Mouse (Mus musculus) gastrocnemius, adult 2 months (tissue): ENCODE data around the gene Zfp644. TPM values are rescaled to one million over a fixed set of nuclear protein-coding genes. Genes with fewer than 3 reads are reported as not detected.

Experiments
- DNase-seq: peaks from one replicate; pipeline ENCODE4 v3.0.0; 2022
- H3K27ac ChIP-seq: fragments of 200-600 bp; 2 replicates; pipeline ENCODE4 v1.8.1; 2022; ENCODE audit warnings: mild to moderate bottlenecking
- H3K4me3 ChIP-seq: fragments of 200-600 bp; 2 replicates; pipeline ENCODE4 v1.8.1; 2022; ENCODE audit warnings: mild to moderate bottlenecking, moderate library complexity
- CTCF ChIP-seq: fragments of 200-600 bp; IDR thresholded peaks from 2 replicates; pipeline ENCODE4 v1.8.1; 2022; ENCODE audit warnings: antibody characterized with exemption, mild to moderate bottlenecking, moderate library complexity
- intact Hi-C: fragments of 180-260 bp; cut with DNase I; formaldehyde crosslinking; loops from one replicate; pipeline ENCODE4 v1.15.1; 2025
- total RNA-seq, 2 experiments: library from RNA; stranded (reverse); gene quantifications; 2 replicates each; pipeline ENCODE4 v1.2.3; 2021

The Zfp644 gene
- total RNA-seq, 2 experiments from 2014 or later, result 51.2 to 55.7 TPM

DNA sequence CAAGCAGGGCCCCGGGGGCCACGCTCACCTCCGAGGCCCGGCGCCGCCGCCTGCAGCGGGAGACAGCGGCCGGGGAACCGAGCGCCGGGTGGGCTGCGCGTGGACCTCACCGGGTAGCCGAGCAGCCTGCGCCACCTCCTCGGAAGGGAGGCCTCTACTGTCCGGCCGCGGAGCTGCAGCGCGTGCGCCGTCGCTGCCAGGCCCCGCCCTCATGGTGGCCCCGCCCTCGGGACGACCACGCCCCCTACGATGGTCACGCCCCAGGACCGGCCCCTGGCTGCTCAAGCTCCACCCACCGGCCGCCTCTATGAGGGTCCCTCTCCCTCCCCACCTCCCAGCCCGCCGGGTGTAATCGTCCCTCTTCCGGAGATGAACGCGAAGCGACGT is 122.5 kb downstream of the Zfp644 start:
- TF ChIP-seq CTCF, result peak; percentile 75
- peak overlapping the region; percentile 88 for H3K4me3 ChIP-seq
- H3K27ac ChIP-seq, result peak overlapping the region; percentile 38
- intact Hi-C loops, result no loop called here
- DNase-seq, result peak; percentile 88

GRCm38 (mm10) chr5:106573742-106574559 is 123.1 kb downstream of the Zfp644 start:
- TF ChIP-seq CTCF, result no peak
- intact Hi-C loops, result no loop called here
- peak overlapping the region; percentile 38 for H3K27ac ChIP-seq
- DNase-seq, result no peak
- H3K4me3 ChIP-seq, result peak overlapping the region; percentile 88

Other genes starting within 250 kb of the Zfp644 start
- not detected for gene Barhl2, start 239.1 kb downstream of the Zfp644 start, total RNA-seq
- gene Gm17304, start 88.2 kb downstream of the Zfp644 start, total RNA-seq, result not detected
- not detected for gene Hfm1, start 229.0 kb upstream of the Zfp644 start, total RNA-seq